Mouse (Mus musculus) C2C12 (cell line): Measurements from ENCODE around the gene Mgat4b. TPM values are rescaled to one million over a fixed set of nuclear protein-coding genes. Genes with fewer than 3 reads are reported as not detected.

ENCODE experiments used
- H3K27me3 ChIP-seq: one replicate; pipeline ENCODE4 v1.6.1; 2011; ENCODE audit not compliant: control insufficient read depth, insufficient read depth, insufficient read length
- H3K36me3 ChIP-seq: one replicate; pipeline ENCODE4 v1.6.1; 2011; ENCODE audit not compliant: control insufficient read depth, insufficient read depth
- H3K4me3 ChIP-seq: one replicate; pipeline ENCODE4 v1.5.1; 2011; ENCODE audit warnings: mild to moderate bottlenecking, control low read depth; ENCODE audit not compliant: poor library complexity, insufficient read depth, severe bottlenecking
- H3K79me2 ChIP-seq: one replicate; pipeline ENCODE4 v1.6.1; 2011; ENCODE audit not compliant: control insufficient read depth, insufficient read depth
- H3K79me3 ChIP-seq: one replicate; pipeline ENCODE4 v1.6.1; 2011; ENCODE audit warnings: low read depth, control low read depth
- H3ac ChIP-seq: one replicate; pipeline ENCODE3; 2011; ENCODE audit warnings: low read depth; ENCODE audit not compliant: control insufficient read depth, insufficient read length
- CEBPB ChIP-seq: IDR thresholded peaks from one replicate; pipeline ENCODE4 v1.6.1; 2011; ENCODE audit warnings: low read depth, mild to moderate bottlenecking, control low read depth, moderate library complexity
- CTCF ChIP-seq: IDR thresholded peaks from one replicate; pipeline ENCODE4 v1.5.1; 2011; ENCODE audit not compliant: control insufficient read depth, insufficient read depth, insufficient read length
- FOSL1 ChIP-seq: IDR thresholded peaks from one replicate; pipeline ENCODE4 v1.8.0; 2011; ENCODE audit warnings: mild to moderate bottlenecking, low read length; ENCODE audit not compliant: poor library complexity, insufficient read depth, severe bottlenecking
- MAX ChIP-seq: IDR thresholded peaks from one replicate; pipeline ENCODE4 v1.6.1; 2011; ENCODE audit warnings: mild to moderate bottlenecking, control low read depth
- MYOD1 ChIP-seq: IDR thresholded peaks from one replicate; pipeline ENCODE4 v1.6.1; 2011; ENCODE audit warnings: low read depth; ENCODE audit not compliant: control insufficient read depth, insufficient read length
- MYOG ChIP-seq: IDR thresholded peaks from one replicate; pipeline ENCODE4 v1.6.1; 2011; ENCODE audit not compliant: control insufficient read depth, insufficient read length; ENCODE audit errors: extremely low read depth
- USF1 ChIP-seq: IDR thresholded peaks from one replicate; pipeline ENCODE4 v1.6.1; 2011; ENCODE audit warnings: low read depth, mild to moderate bottlenecking, control low read depth, moderate library complexity
- polyA plus RNA-seq: library from polyadenylated mRNA; unstranded; fragments of >200 nt; fragmentation: generic; extraction: Trizol; gene quantifications from one replicate; pipeline ENCODE4 v1.2.1, GENCODE M21; 2012; ENCODE audit warnings: missing spikeins

Gene Mgat4b
- polyA plus RNA-seq, 1 experiment = 139 TPM

GRCm38 (mm10) chr11:50174730-50175187, 35.9 kb upstream of the Mgat4b start:
- Histone ChIP-seq H3K79me3 (no peaks in the 10 kb centered on the region), H3K4me3 (peak overlapping the region; percentile 64), H3K79me2 (peaks cover 6% of the 10 kb centered on the region), H3K27me3 (no peaks in the 10 kb centered on the region), H3ac (peak overlapping the region; percentile 85), H3K36me3 (no peaks in the 10 kb centered on the region)
- TF ChIP-seq CTCF = no peak
- TF ChIP-seq MAX = peak; percentile 64

GRCm38 (mm10) chr11:50176351-50176750, 34.3 kb upstream of the Mgat4b start:
- peaks cover 6% of the 10 kb centered on the region for H3K79me2 ChIP-seq
- no peak overlapping the region for H3K4me3 ChIP-seq
- H3ac ChIP-seq = no peak overlapping the region
- no peaks in the 10 kb centered on the region for H3K79me3 ChIP-seq
- H3K36me3 ChIP-seq = no peaks in the 10 kb centered on the region
- H3K27me3 ChIP-seq = no peaks in the 10 kb centered on the region
- no peak for TF ChIP-seq FOSL1
- TF ChIP-seq MYOD1 = no peak
- TF ChIP-seq CTCF = no peak
- no peak for TF ChIP-seq CEBPB
- TF ChIP-seq MYOG = no peak
- no peak for TF ChIP-seq MAX
- TF ChIP-seq USF1 = no peak

GRCm38 (mm10) chr11:50177111-50177510, 33.6 kb upstream of the Mgat4b start:
- H3ac ChIP-seq = no peak overlapping the region
- H3K36me3 ChIP-seq = no peaks in the 10 kb centered on the region
- no peaks in the 10 kb centered on the region for H3K79me3 ChIP-seq
- peaks cover 6% of the 10 kb centered on the region for H3K79me2 ChIP-seq
- no peaks in the 10 kb centered on the region for H3K27me3 ChIP-seq
- TF ChIP-seq MYOD1 (no peak), CEBPB (no peak)
- no peak overlapping the region for H3K4me3 ChIP-seq

- TF ChIP-seq MYOG = no peak
- no peak for TF ChIP-seq MAX
- no peak for TF ChIP-seq FOSL1
- no peak for TF ChIP-seq MYOD1
- TF ChIP-seq USF1 = no peak
- Histone ChIP-seq H3K4me3 (no peak overlapping the region), H3K79me3 (no peaks in the 10 kb centered on the region), H3K27me3 (no peaks in the 10 kb centered on the region), H3K36me3 (no peaks in the 10 kb centered on the region), H3K79me2 (peaks cover 6% of the 10 kb centered on the region), H3ac (no peak overlapping the region)
Measured at GRCm38 (mm10) chr11:50178532-50179488, 31.9 kb upstream of the Mgat4b start.

- no peak for TF ChIP-seq FOSL1
- TF ChIP-seq MAX = no peak
- TF ChIP-seq MYOG = no peak
- TF ChIP-seq CEBPB = no peak
- TF ChIP-seq MYOD1 = no peak
- no peak for TF ChIP-seq CTCF
- no peak for TF ChIP-seq USF1
- H3K4me3 ChIP-seq = no peak overlapping the region
- no peaks in the 10 kb centered on the region for H3K79me3 ChIP-seq
- H3K36me3 ChIP-seq = no peaks in the 10 kb centered on the region
- H3K79me2 ChIP-seq = no peaks in the 10 kb centered on the region
- no peaks in the 10 kb centered on the region for H3K27me3 ChIP-seq
- no peak overlapping the region for H3ac ChIP-seq
Measured at GRCm38 (mm10) chr11:50180478-50181231, 30.0 kb upstream of the Mgat4b start.

GRCm38 (mm10) chr11:50182702-50183101, 28.0 kb upstream of the Mgat4b start:
- H3K79me2 ChIP-seq = no peaks in the 10 kb centered on the region
- no peak overlapping the region for H3ac ChIP-seq
- no peaks in the 10 kb centered on the region for H3K79me3 ChIP-seq
- H3K36me3 ChIP-seq = no peaks in the 10 kb centered on the region
- no peak overlapping the region for H3K4me3 ChIP-seq
- TF ChIP-seq CTCF (no peak), USF1 (no peak), FOSL1 (no peak), MYOD1 (no peak), CEBPB (no peak), MYOG (no peak)
- no peaks in the 10 kb centered on the region for H3K27me3 ChIP-seq
